Mouse (Mus musculus): ENCODE results near the gene Tmem52b. TPM values are rescaled to one million over a fixed set of nuclear protein-coding genes. Genes with fewer than 3 reads are reported as not detected.

The Tmem52b gene
- polyA plus RNA-seq, 2 experiments, result not detected

- Histone ChIP-seq H3K4me1 (replicated peaks; ENCODE audit: control insufficient read depth in 2 of 2, insufficient read depth in 2 of 2, low read length in 1 of 2) (no peaks in the 10 kb centered on the region), H3K4me2 (ENCODE audit: low read depth) (no peak overlapping the region), H3K36me3 (replicated peaks; ENCODE audit: control insufficient read depth, insufficient read depth, low read depth) (no peaks in the 10 kb centered on the region), H3K4me3 (ENCODE audit: insufficient read depth in 1 of 2, low read depth in 2 of 2, low read length in 2 of 2) (no peak overlapping the region), H3K27ac (no peak overlapping the region), H3K27me3 (ENCODE audit: control insufficient read depth, insufficient read depth, low read length) (no peaks in the 10 kb centered on the region), H3K9me3 (ENCODE audit: control insufficient read depth, low read length) (no peaks in the 10 kb centered on the region), H3K9ac (replicated peaks) (no peak overlapping the region)
- 21% methylated on average over 2 of the region's 2 CpGs for WGBS (ENCODE audit: insufficient replicate concordance)
- DNase-seq (ENCODE audit: low read depth in 3 of 3, low spot score in 3 of 3), result no peak
- ATAC-seq (ENCODE audit: insufficient read depth), result no peak
- TF ChIP-seq CTCF (IDR thresholded peaks at IDR 0.05; ENCODE audit: low read depth) (no peak), EP300 (IDR thresholded peaks at IDR 0.05; ENCODE audit: low read depth) (no peak)
Measured at GRCm38 (mm10) chr6:129565257-129565656, 52.9 kb downstream of the Tmem52b start.

Other genes with a start within 250 kb of the Tmem52b start
- 0.44 and 0.98 TPM in 2 replicates for gene Cd69, start 237.1 kb upstream of the Tmem52b start, polyA plus RNA-seq (2012; rRNA removed)
- 0.97 and 1.1 TPM in 2 replicates for gene Cd69, start 237.1 kb upstream of the Tmem52b start, polyA plus RNA-seq (2014; fragmentation: Nextera tagmentation; extraction: Ambion mirVana)
- not detected in 2 replicates for gene 4922502D21Rik, start 180.8 kb upstream of the Tmem52b start, polyA plus RNA-seq (2012; rRNA removed)
- not detected in 2 replicates for gene 4922502D21Rik, start 180.8 kb upstream of the Tmem52b start, polyA plus RNA-seq (2014; fragmentation: Nextera tagmentation; extraction: Ambion mirVana)
- gene Clec12a, start 169.9 kb upstream of the Tmem52b start, polyA plus RNA-seq (2012; rRNA removed), result 3.3 and 5.5 TPM in 2 replicates
- 9.5 and 10.4 TPM in 2 replicates for gene Clec12a, start 169.9 kb upstream of the Tmem52b start, polyA plus RNA-seq (2014; fragmentation: Nextera tagmentation; extraction: Ambion mirVana)
- gene Clec12b, start 126.7 kb upstream of the Tmem52b start, polyA plus RNA-seq (2012; rRNA removed), result 0.02 and 0.03 TPM in 2 replicates
- not detected in 2 replicates for gene Clec12b, start 126.7 kb upstream of the Tmem52b start, polyA plus RNA-seq (2014; fragmentation: Nextera tagmentation; extraction: Ambion mirVana)
- gene Clec1b, start 115.3 kb upstream of the Tmem52b start, polyA plus RNA-seq (2012; rRNA removed), result 6.8 and 12.5 TPM in 2 replicates
- gene Clec1b, start 115.3 kb upstream of the Tmem52b start, polyA plus RNA-seq (2014; fragmentation: Nextera tagmentation; extraction: Ambion mirVana), result 23.3 and 29.5 TPM in 2 replicates
- gene Clec9a, start 103.7 kb upstream of the Tmem52b start, polyA plus RNA-seq (2012; rRNA removed), result 0.79 and 1.0 TPM in 2 replicates
- 0.25 and 0.97 TPM in 2 replicates for gene Clec9a, start 103.7 kb upstream of the Tmem52b start, polyA plus RNA-seq (2014; fragmentation: Nextera tagmentation; extraction: Ambion mirVana)
- 0.03 and 0.04 TPM in 2 replicates for gene Clec1a, start 60.6 kb upstream of the Tmem52b start, polyA plus RNA-seq (2012; rRNA removed)
- 0.23 and 0.28 TPM in 2 replicates for gene Clec1a, start 60.6 kb upstream of the Tmem52b start, polyA plus RNA-seq (2014; fragmentation: Nextera tagmentation; extraction: Ambion mirVana)
- gene Olr1, start 5.4 kb upstream of the Tmem52b start, polyA plus RNA-seq (2012; rRNA removed), result 0.64 and 0.83 TPM in 2 replicates
- gene Olr1, start 5.4 kb upstream of the Tmem52b start, polyA plus RNA-seq (2014; fragmentation: Nextera tagmentation; extraction: Ambion mirVana), result 0.57 and 0.81 TPM in 2 replicates
- gene Gabarapl1, start 20.6 kb downstream of the Tmem52b start, polyA plus RNA-seq (2012; rRNA removed), result 15.1 and 19.2 TPM in 2 replicates
- 8.2 and 9.1 TPM in 2 replicates for gene Gabarapl1, start 20.6 kb downstream of the Tmem52b start, polyA plus RNA-seq (2014; fragmentation: Nextera tagmentation; extraction: Ambion mirVana)
- gene Klre1, start 65.3 kb downstream of the Tmem52b start, polyA plus RNA-seq (2012; rRNA removed), result 0.03 TPM in 1 of 2 replicates, not detected in the other
- gene Klre1, start 65.3 kb downstream of the Tmem52b start, polyA plus RNA-seq (2014; fragmentation: Nextera tagmentation; extraction: Ambion mirVana), result not detected in 2 replicates
- gene Klrd1, start 79.2 kb downstream of the Tmem52b start, polyA plus RNA-seq (2012; rRNA removed), result 0.19 and 0.23 TPM in 2 replicates
- 0.37 and 0.50 TPM in 2 replicates for gene Klrd1, start 79.2 kb downstream of the Tmem52b start, polyA plus RNA-seq (2014; fragmentation: Nextera tagmentation; extraction: Ambion mirVana)
- 0.09 and 0.26 TPM in 2 replicates for gene Klrk1, start 111.3 kb downstream of the Tmem52b start, polyA plus RNA-seq (2012; rRNA removed)
- gene Klrk1, start 111.3 kb downstream of the Tmem52b start, polyA plus RNA-seq (2014; fragmentation: Nextera tagmentation; extraction: Ambion mirVana), result 0.48 and 0.59 TPM in 2 replicates
- gene Klrc3, start 130.8 kb downstream of the Tmem52b start, polyA plus RNA-seq (2012; rRNA removed), result not detected in 2 replicates
- gene Klrc3, start 130.8 kb downstream of the Tmem52b start, polyA plus RNA-seq (2014; fragmentation: Nextera tagmentation; extraction: Ambion mirVana), result not detected in 2 replicates
- gene Klrc2, start 148.1 kb downstream of the Tmem52b start, polyA plus RNA-seq (2012; rRNA removed), result 0.01 TPM in 1 of 2 replicates, not detected in the other
- gene Klrc2, start 148.1 kb downstream of the Tmem52b start, polyA plus RNA-seq (2014; fragmentation: Nextera tagmentation; extraction: Ambion mirVana), result not detected in 2 replicates
- 0.08 and 0.19 TPM in 2 replicates for gene Klrc1, start 166.4 kb downstream of the Tmem52b start, polyA plus RNA-seq (2012; rRNA removed)
- 0.08 and 0.14 TPM in 2 replicates for gene Klrc1, start 166.4 kb downstream of the Tmem52b start, polyA plus RNA-seq (2014; fragmentation: Nextera tagmentation; extraction: Ambion mirVana)
- gene Klri1, start 204.6 kb downstream of the Tmem52b start, polyA plus RNA-seq (2012; rRNA removed), result not detected in 2 replicates
- not detected in 2 replicates for gene Klri1, start 204.6 kb downstream of the Tmem52b start, polyA plus RNA-seq (2014; fragmentation: Nextera tagmentation; extraction: Ambion mirVana)
- gene Klri2, start 227.9 kb downstream of the Tmem52b start, polyA plus RNA-seq (2012; rRNA removed), result not detected in 2 replicates
- not detected in 2 replicates for gene Klri2, start 227.9 kb downstream of the Tmem52b start, polyA plus RNA-seq (2014; fragmentation: Nextera tagmentation; extraction: Ambion mirVana)

All from liver, embryonic 14.5 days (tissue).